Mouse (Mus musculus): Measurements from ENCODE around the gene Prpf40a. TPM values are rescaled to one million over a fixed set of nuclear protein-coding genes. Genes with fewer than 3 reads are reported as not detected.

The Prpf40a gene
- polyA plus RNA-seq (2015; fragmentation: Nextera tagmentation; extraction: Ambion mirVana), result 131 and 136 TPM in 2 replicates

GRCm38 (mm10) chr2:53190684-53191511 lies at the start of gene Prpf40a:
Gene Prpf40a, minus strand, starts transcription at chr2:53191284.
- ATAC-seq (replicated peaks), result peak; percentile 97
- H3K27me3 ChIP-seq, result no peaks in the 10 kb centered on the region
- H3K9ac ChIP-seq (replicated peaks), result peak within 1 kb of the TSS; percentile 84
- peak within 1 kb of the TSS; percentile 58 for H3K4me2 ChIP-seq (replicated peaks)
- peak within 1 kb of the TSS; percentile 75 for H3K4me3 ChIP-seq
- H3K4me1 ChIP-seq, result peaks cover 29% of the 10 kb centered on the region
- no peaks in the 10 kb centered on the region for H3K9me3 ChIP-seq
- peaks cover 14% of the 10 kb centered on the region for H3K36me3 ChIP-seq
- 0% methylated on average over 48 of the region's 53 CpGs for WGBS
- peak within 1 kb of the TSS; percentile 98 for H3K27ac ChIP-seq (replicated peaks)

GRCm38 (mm10) chr2:53222242-53222641 lies 31.2 kb upstream of the Prpf40a start:
- WGBS, result 90% methylated on average over 5 of the region's 5 CpGs
- Histone ChIP-seq H3K4me3 (no peak overlapping the region), H3K4me1 (no peaks in the 10 kb centered on the region), H3K9me3 (no peaks in the 10 kb centered on the region), H3K4me2 (replicated peaks) (no peak overlapping the region), H3K9ac (replicated peaks) (no peak overlapping the region), H3K27ac (replicated peaks) (no peak overlapping the region), H3K27me3 (no peaks in the 10 kb centered on the region), H3K36me3 (peaks cover 10% of the 10 kb centered on the region)
- ATAC-seq (replicated peaks), result no peak

GRCm38 (mm10) chr2:53213493-53213892 lies 22.4 kb upstream of the Prpf40a start:
- no peaks in the 10 kb centered on the region for H3K4me1 ChIP-seq
- H3K4me2 ChIP-seq (replicated peaks), result no peak overlapping the region
- no peaks in the 10 kb centered on the region for H3K9me3 ChIP-seq
- ATAC-seq (replicated peaks), result no peak
- H3K27me3 ChIP-seq, result no peaks in the 10 kb centered on the region
- no peak overlapping the region for H3K9ac ChIP-seq (replicated peaks)
- H3K27ac ChIP-seq (replicated peaks), result no peak overlapping the region
- 93% methylated on average over 1 of the region's 1 CpGs for WGBS
- H3K36me3 ChIP-seq, result peaks cover 7% of the 10 kb centered on the region; the same call in 1 of the 2 replicates
- H3K4me3 ChIP-seq, result no peak overlapping the region

DNA sequence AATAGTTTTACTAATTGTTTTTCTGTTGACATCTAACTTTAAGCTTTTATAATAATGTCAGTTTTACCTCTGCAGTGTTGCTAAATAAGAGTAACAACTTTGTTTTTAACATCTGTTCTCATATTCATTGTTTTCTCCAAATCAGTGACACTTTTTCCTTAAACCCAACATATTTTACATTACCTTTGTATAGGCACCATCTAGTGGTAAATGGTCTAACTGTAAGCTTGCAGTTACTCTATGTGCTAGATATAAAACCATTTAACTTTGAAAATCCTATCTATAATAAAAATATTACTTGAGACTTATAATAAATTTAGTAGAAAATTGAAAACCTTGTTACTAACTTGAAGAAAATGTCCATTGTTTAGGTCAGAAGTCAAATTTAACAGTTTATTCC lies 15.7 kb upstream of the Prpf40a start:
- Histone ChIP-seq H3K4me3 (no peak overlapping the region), H3K27ac (replicated peaks) (no peak overlapping the region), H3K9ac (replicated peaks) (no peak overlapping the region), H3K27me3 (no peaks in the 10 kb centered on the region), H3K4me1 (no peaks in the 10 kb centered on the region), H3K4me2 (replicated peaks) (no peak overlapping the region), H3K36me3 (no peaks in the 10 kb centered on the region), H3K9me3 (no peaks in the 10 kb centered on the region)
- ATAC-seq (replicated peaks), result no peak

GRCm38 (mm10) chr2:53204373-53205274 lies 13.5 kb upstream of the Prpf40a start:
- H3K4me3 ChIP-seq, result no peak overlapping the region
- no peak overlapping the region for H3K9ac ChIP-seq (replicated peaks)
- H3K4me2 ChIP-seq (replicated peaks), result no peak overlapping the region
- 66% methylated on average over 5 of the region's 5 CpGs for WGBS
- H3K27ac ChIP-seq (replicated peaks), result no peak overlapping the region
- H3K27me3 ChIP-seq, result no peaks in the 10 kb centered on the region
- ATAC-seq (replicated peaks), result peak; percentile 84
- H3K9me3 ChIP-seq, result no peaks in the 10 kb centered on the region
- H3K4me1 ChIP-seq, result no peaks in the 10 kb centered on the region
- peaks cover 8% of the 10 kb centered on the region; the same call in 1 of the 2 replicates for H3K36me3 ChIP-seq

GRCm38 (mm10) chr2:53200164-53200885 lies 9.2 kb upstream of the Prpf40a start:
- no peaks in the 10 kb centered on the region for H3K9me3 ChIP-seq
- no peak overlapping the region for H3K4me2 ChIP-seq (replicated peaks)
- H3K36me3 ChIP-seq, result peaks cover 17% of the 10 kb centered on the region; the same call in 1 of the 2 replicates
- no peak overlapping the region for H3K27ac ChIP-seq (replicated peaks)
- no peaks in the 10 kb centered on the region for H3K4me1 ChIP-seq
- H3K4me3 ChIP-seq, result no peak overlapping the region
- H3K9ac ChIP-seq (replicated peaks), result no peak overlapping the region
- H3K27me3 ChIP-seq, result no peaks in the 10 kb centered on the region
- WGBS, result 91% methylated on average over 4 of the region's 4 CpGs
- no peak for ATAC-seq (replicated peaks)

- Histone ChIP-seq H3K36me3 (peaks cover 21% of the 10 kb centered on the region), H3K4me3 (no peak overlapping the region), H3K9ac (replicated peaks) (no peak overlapping the region), H3K4me1 (0 out of 2 replicates have a peak, but pooled peaks cover 3% of the 10 kb centered on the region), H3K4me2 (replicated peaks) (no peak overlapping the region), H3K27ac (replicated peaks) (no peak overlapping the region), H3K9me3 (no peaks in the 10 kb centered on the region), H3K27me3 (no peaks in the 10 kb centered on the region)
- 92% methylated on average over 1 of the region's 1 CpGs for WGBS
- ATAC-seq (replicated peaks), result no peak
Observed at GRCm38 (mm10) chr2:53199203-53199602, 8.1 kb upstream of the Prpf40a start.

GRCm38 (mm10) chr2:53196431-53196830 lies 5.3 kb upstream of the Prpf40a start:
- Histone ChIP-seq H3K9ac (replicated peaks) (no peak overlapping the region), H3K4me2 (replicated peaks) (no peak overlapping the region), H3K27ac (replicated peaks) (no peak overlapping the region), H3K4me1 (peaks cover 14% of the 10 kb centered on the region), H3K9me3 (no peaks in the 10 kb centered on the region), H3K27me3 (no peaks in the 10 kb centered on the region), H3K36me3 (peaks cover 21% of the 10 kb centered on the region), H3K4me3 (no peak overlapping the region)
- no peak for ATAC-seq (replicated peaks)
- 91% methylated on average over 10 of the region's 10 CpGs for WGBS

GRCm38 (mm10) chr2:53192386-53192785 lies 1.3 kb upstream of the Prpf40a start:
- H3K4me1 ChIP-seq, result peaks cover 29% of the 10 kb centered on the region
- 0% methylated on average over 20 of the region's 20 CpGs for WGBS
- peak; percentile 1; the same call in 1 of the 2 replicates for ATAC-seq (replicated peaks)

GRCm38 (mm10) chr2:53191523-53192220 lies 588 bp upstream of the Prpf40a start, which contains the start of gene Arl6ip6:
Gene Arl6ip6, plus strand, starts transcription at chr2:53191726.
- no peaks in the 10 kb centered on the region for H3K27me3 ChIP-seq
- WGBS, result under 1% methylated on average over 71 of the region's 82 CpGs
- H3K9ac ChIP-seq (replicated peaks), result peak within 1 kb of the TSS; percentile 84
- H3K4me3 ChIP-seq, result peak within 1 kb of the TSS; percentile 75
- H3K27ac ChIP-seq (replicated peaks), result peak within 1 kb of the TSS; percentile 98
- peak; percentile 91 for ATAC-seq (replicated peaks)
- H3K36me3 ChIP-seq, result peaks cover 19% of the 10 kb centered on the region
- no peaks in the 10 kb centered on the region for H3K9me3 ChIP-seq
- peaks cover 29% of the 10 kb centered on the region for H3K4me1 ChIP-seq
- H3K4me2 ChIP-seq (replicated peaks), result peak within 1 kb of the TSS; percentile 58

More at GRCm38 (mm10) chr2:53192386-53192785, 1.3 kb upstream of the Prpf40a start:
- peak overlapping the region; percentile 58 for H3K4me2 ChIP-seq (replicated peaks)
- H3K27ac ChIP-seq (replicated peaks), result peak overlapping the region; percentile 98
- peak overlapping the region; percentile 75 for H3K4me3 ChIP-seq
- H3K9me3 ChIP-seq, result no peaks in the 10 kb centered on the region
- peaks cover 19% of the 10 kb centered on the region for H3K36me3 ChIP-seq
- no peaks in the 10 kb centered on the region for H3K27me3 ChIP-seq
- peak overlapping the region; percentile 79 for H3K9ac ChIP-seq (replicated peaks)

- Histone ChIP-seq H3K9me3 (no peaks in the 10 kb centered on the region), H3K27ac (replicated peaks) (no peak overlapping the region), H3K4me1 (peaks cover 26% of the 10 kb centered on the region), H3K36me3 (peaks cover 5% of the 10 kb centered on the region), H3K4me2 (replicated peaks) (peak overlapping the region; percentile 53), H3K27me3 (no peaks in the 10 kb centered on the region), H3K9ac (replicated peaks) (no peak overlapping the region), H3K4me3 (peak overlapping the region; percentile 75)
- ATAC-seq (replicated peaks), result no peak
- WGBS, result 70% methylated on average over 3 of the region's 3 CpGs
Observed at GRCm38 (mm10) chr2:53189811-53190210, 1.3 kb downstream of the Prpf40a start.
